Mouse (Mus musculus): ENCODE results near the gene Abtb2.

DNA sequence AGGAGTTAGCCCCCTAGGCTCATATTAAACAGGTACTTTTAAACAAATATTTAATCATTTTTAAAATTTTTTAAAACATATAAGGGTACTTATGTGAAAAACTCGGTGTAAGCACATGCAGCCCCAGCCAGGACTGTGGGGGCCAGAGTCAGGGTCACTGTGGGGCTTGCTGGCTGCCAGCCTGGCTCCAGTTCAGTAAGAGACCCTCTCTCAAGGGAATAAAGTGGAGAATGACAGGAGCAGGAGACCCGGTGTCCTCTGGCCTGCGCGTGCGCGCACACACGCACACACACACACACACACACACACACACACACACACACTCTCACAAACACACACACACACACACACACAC lies 153.2 kb downstream of the Abtb2 start:
- TF ChIP-seq CTCF (IDR thresholded peaks at IDR 0.05; ENCODE audit: control insufficient read depth, insufficient read depth, insufficient read length) = no peak
- TF ChIP-seq USF1 (IDR thresholded peaks at IDR 0.05; ENCODE audit: low read depth) = no peak
- no peak for TF ChIP-seq MYOD1 (IDR thresholded peaks at IDR 0.05; ENCODE audit: control insufficient read depth, insufficient read length, low read depth)
- no peak for TF ChIP-seq MYOG (IDR thresholded peaks at IDR 0.05; ENCODE audit: control insufficient read depth, extremely low read depth, insufficient read length)
- TF ChIP-seq MAX (IDR thresholded peaks at IDR 0.05) = no peak

Data from C2C12 (cell line).